Mouse (Mus musculus) megakaryocyte, embryonic 14.5 days (primary cell): ENCODE data around the gene Dpm3.

Experiments used
- FLI1 ChIP-seq: IDR thresholded peaks from 2 replicates; pipeline ENCODE4 v1.6.1; 2012; ENCODE audit warnings: low read length, inconsistent platforms, mixed read lengths
- GATA1 ChIP-seq: IDR thresholded peaks from 3 replicates; pipeline ENCODE4 v1.6.1; 2012; ENCODE audit warnings: mixed read lengths, low read length, inconsistent platforms, borderline replicate concordance

- TF ChIP-seq GATA1 (no peak), FLI1 (no peak)
These were observed 9.8 kb downstream of the Dpm3 start for GRCm38 (mm10) chr3:89268916-89269315.
